Mouse (Mus musculus): Measurements from ENCODE around the gene Susd1.

Gene Susd1

DNA sequence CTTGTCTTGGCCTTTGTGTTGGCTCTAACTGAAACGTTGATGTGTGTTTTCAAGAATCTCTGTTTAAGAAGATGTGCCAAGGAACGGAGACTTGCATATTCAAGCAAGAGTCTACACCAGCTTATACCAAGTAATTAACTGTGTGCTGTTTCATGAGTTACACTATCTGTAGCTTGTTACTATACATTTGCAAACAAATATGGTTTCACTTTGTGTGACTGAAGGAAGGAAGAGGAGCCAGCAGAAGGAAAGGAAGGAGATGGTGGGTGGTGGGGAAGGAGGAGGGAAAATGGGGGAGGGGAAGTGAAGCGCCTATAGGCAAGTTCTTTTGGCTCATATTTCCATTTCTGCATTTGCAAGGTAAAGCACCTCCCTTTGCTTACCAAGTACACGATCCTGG, 58.0 kb downstream of the Susd1 start:
- DNase-seq (ENCODE audit: extremely low spot score) = no peak

DNA sequence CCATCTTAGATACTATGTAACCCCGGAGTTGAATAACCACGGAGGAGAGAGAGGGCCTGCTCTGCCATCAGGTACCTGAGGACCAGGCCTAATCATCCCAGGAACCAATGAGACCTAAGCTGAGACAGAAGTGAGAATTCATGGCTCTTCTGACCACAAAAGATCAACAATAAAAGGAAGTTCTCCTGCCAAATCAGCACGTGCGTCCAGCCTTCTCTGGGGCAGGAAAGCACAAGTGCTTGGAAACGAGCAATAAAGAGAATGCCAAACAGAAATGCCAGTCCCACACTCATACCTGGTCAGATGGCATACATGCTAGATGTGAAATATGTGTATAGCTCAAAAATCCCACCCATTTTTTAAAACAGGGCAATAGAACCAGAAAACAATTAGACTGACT, 58.6 kb downstream of the Susd1 start:
- DNase-seq (ENCODE audit: extremely low spot score) = no peak

DNA sequence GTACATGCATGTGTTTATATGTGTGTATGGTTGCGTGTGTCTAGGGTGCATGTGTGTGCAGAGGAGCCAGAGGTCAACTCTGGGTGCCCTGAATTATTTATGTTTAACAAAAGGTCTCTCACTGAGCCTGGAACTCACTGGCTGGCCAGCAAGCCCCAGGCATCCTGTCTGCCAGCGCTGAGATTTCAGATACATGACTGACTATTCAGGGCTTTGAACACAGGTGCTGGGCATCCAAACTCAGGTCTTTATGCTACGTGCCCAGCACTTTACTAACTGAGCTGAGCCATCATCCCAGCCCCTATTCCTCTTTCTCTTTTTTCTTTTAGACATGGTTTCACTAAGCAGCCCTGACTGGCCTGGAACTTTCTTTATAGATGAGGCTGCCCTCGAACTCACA, 59.8 kb downstream of the Susd1 start:
- DNase-seq (ENCODE audit: extremely low spot score) = no peak

DNA sequence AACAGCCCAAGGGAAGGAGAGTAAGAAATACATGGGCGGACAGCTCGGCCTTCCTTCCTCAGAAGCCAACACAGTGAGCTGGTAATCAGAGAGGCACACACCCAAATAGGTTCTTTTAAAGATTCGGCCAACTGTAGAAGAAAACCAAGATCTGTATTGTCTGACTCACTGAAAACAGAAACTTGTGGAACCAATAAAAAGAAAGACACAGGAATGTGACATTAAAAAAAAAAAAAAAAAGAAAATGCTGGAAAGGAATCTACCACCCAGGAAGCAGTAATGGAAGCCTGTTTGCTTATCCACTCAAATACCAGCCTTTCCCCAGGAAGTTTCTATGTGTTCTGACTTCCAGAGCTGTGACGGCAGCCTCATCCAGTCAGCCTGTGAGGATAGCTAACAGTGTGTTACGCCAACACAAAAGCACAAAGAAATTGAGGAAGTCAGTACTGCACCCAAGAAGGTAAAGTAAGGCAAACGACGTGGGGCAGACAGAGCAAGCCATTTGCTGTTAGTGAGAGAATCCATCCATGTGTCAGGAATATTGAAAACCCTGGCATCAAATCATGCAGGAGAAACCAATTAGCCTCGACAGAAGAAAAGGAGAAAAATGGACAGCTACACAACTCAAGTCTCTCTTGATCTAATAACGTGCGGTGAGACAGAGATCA, 64.0 kb downstream of the Susd1 start:
- DNase-seq (ENCODE audit: extremely low spot score) = no peak

DNA sequence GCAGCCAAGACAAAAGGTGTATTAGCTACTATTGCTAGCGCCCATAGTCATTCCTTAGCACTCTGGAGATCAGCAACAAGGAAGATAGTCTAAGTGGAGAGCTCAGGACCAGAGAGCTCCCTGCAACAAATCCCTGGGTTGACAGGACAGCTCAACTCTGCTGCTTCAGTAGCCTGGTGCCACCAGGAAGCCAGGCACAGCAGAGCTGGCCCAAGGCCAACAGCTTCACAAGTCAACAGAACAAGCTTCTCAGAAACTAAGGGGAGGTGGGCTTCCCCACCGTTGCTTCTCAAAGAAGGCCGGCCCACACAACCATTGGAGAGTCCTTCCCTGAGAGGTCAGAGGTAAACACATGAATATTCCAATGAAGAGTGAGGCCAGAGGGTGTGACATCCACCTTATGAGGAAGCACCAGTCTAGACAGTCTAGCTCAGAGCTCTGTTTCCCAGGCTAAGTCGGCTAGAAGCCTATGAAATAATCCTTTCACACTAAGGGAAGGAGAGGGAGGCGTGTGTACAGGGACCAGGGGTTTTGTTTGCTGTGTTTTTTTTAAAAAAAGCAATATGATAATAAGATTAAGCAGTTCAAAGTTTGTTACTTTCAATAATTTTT, 65.8 kb downstream of the Susd1 start:
- no peak for DNase-seq (ENCODE audit: extremely low spot score)

DNA sequence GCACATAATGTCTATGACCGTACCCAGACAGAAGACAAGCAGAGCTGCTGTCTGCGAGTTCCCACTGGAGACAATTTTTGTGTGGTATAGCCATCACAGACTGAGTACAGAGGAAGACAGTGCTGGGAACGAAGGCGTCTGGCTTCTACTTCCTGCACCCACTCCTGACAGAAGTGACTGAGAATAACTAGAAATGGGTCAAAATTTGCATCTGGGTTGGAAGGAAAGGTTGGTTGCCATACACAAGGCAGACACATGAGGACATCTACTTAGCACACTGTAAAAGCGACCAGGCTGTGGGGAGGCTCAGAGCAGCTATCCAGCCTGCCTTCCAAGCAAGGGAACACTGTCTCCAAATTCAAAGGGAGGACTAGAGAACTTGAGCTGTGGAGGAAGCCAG, 66.5 kb downstream of the Susd1 start:
- no peak for DNase-seq (ENCODE audit: extremely low spot score)

DNA sequence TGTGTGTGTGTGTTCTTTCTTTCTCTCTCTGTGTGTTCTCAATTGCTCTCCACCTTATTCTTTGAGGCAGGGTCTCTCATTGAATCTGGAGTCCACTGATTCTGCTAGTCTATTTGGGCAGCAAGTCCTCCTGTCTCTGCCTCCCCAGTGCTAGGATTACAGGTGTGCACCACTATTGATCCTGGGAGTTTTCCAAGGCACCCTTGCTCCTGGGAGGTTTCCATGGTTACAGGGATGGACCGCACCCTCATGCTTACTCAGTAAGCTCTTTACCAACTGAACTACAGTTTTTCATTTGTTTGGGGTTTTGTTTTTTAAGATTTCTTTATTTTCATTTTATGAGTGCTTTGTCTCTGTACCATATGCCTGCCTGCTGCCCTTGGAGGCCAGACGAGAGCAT, 68.5 kb downstream of the Susd1 start:
- DNase-seq (ENCODE audit: extremely low spot score) = no peak

DNA sequence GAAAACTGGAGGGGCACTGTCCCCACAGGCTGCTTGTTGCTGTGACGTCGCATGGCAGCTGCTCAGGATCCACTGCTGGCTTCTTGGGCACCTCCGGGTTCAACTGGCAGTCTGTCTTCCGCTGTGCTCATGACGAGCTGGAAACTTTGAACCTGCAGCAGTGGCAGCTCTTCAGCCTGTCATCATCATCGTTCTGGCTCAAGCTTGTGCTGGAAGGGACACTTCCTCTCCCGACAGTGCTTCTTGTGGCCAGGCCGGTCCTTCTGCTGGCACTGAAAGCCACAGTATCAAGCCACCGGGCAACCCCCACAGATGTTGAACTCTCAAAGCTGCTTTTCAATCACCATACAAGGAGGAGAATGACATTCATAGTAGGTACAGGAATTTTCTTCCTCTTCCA, 70.3 kb downstream of the Susd1 start:
- no peak for DNase-seq (ENCODE audit: extremely low spot score)

DNA sequence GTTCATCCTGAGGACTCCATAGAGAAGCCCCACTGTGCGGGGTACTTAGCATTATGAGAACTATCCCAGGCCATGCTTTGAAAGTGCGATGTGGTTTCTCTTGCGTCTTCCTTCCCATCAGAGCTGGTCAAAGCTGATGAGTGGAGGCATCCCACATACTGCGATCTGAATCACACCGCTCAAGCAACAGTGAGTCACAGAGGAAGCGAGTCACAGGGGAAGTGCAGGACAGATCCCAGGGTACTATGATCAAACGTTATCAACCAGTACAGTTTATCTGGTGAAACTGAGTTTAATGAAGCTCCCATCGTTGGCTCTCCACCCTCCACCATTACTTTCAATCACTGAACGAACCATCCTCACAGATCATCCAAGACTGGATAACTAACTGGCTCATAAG, 72.2 kb downstream of the Susd1 start:
- DNase-seq (ENCODE audit: extremely low spot score) = no peak

DNA sequence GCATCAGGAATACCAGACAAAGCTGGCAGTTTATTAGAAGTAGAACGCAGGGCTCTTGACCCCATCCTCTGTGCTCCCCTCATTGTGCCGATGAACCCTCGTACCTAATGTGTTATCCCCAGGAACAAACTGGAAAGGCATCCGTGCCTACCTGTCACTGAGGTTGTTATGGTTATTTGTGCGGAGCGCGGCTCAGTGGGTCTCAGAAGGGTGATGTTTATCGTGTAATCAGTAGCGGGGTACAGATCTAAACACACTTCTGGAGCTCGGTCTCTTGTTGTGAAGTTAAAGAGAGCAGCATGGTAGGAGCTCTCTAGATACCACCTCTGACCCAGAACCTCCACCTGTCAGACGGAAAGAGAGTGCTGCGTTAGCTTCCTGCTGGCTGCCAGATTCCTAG, 72.9 kb downstream of the Susd1 start:
- DNase-seq (ENCODE audit: extremely low spot score) = no peak

DNA sequence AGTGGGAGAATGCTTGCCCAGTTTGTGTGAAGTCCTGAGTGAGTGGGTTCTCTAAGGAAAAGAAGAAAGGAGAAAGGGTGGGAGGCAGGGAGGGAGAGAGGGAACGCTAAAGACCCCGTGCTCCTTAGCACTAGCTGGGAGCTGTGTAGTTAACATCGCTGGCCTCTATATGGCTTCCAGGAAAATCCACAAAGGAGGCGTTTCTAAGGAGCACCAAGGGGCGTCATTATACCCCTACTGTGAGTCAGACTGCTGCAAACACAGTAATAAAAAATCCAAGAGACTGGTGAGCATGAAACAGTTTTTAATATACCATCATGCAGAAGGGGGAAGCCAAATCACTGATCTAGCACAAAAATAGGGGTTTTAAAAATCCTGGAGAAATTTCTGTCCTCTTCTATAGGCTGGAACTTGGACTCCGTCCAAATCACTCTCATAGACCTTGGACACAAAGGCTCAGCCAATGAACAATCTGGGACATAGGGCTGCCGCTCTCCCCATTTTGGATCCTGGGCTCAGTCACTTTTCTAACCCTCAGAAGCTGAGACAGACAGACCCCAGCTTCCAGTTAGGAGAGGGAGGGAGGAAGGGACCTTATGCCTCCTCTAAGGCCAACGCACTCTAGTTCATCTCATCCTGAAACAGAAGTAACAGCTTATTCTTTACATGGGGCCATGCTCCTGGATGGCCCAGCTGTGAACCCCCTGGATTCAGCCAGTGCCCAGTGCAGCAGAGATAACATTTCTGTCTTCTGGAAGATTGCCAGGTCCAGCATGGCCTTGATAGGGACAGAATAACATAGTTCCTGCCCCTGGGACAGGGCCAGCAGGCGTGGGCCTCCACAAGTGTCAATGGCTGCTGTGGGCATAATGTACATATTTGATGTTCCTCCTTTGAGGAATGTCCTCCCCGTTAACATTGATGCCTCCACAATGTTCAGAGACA, 73.9 kb downstream of the Susd1 start:
- DNase-seq (ENCODE audit: extremely low spot score) = no peak

DNA sequence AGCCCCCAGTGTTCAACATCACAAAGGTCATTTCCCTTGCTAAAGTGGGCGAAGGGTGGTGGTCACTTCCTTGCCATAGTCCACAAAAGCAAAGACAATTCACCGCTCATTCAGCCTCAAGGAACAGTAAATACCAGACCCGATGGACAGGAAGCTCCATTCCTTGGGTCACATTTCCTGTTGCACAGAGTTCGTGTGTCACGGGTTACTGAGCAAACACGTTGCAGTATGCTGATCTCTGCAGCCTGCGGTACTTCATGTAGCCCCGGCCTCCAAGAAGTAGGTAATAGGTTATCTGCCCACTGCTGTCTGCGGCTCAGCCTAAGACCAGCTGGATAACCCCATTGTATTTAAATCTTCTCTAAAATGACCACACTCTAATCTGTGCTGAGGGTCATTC, 75.4 kb downstream of the Susd1 start:
- no peak for DNase-seq (ENCODE audit: extremely low spot score)

DNA sequence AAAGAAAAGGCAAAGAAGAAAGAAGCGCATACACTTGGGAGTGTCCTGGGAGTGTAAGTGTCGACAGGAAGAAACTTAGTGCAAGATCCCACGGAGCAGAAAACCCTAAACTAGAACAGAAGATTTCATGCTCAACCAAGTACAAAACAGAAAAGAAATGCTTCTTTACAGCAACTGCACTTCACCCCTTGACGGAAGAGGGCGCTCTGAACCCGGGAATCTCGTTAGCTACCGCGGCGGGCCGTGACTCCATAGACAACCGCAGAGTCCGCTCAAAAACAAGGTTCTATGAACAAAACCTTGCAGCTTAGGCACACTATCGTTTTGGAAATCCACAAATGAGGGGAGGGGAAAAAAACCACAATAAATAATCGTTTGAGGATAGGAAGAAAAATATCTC, 77.7 kb downstream of the Susd1 start:
- peak; percentile 78 for DNase-seq (ENCODE audit: extremely low spot score)

DNA sequence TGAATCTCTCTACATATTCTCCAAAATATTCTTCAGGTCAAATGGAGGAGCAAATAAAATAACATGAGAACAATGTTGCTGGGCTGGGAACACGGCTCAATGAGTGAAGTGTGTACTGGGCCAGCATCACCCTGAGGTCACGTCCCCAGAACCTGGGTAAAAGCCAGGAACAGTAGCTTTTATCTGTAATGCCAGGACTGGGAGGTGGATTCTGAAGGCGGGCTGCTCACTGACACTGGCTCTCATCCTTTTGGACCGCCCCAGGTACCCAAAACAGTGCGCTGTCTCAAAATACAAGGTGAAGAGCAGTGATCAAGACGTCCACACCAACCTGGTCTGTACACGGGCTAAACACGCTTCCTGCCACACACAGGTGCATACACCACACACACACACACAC, 78.5 kb downstream of the Susd1 start:
- DNase-seq (ENCODE audit: extremely low spot score) = no peak

DNA sequence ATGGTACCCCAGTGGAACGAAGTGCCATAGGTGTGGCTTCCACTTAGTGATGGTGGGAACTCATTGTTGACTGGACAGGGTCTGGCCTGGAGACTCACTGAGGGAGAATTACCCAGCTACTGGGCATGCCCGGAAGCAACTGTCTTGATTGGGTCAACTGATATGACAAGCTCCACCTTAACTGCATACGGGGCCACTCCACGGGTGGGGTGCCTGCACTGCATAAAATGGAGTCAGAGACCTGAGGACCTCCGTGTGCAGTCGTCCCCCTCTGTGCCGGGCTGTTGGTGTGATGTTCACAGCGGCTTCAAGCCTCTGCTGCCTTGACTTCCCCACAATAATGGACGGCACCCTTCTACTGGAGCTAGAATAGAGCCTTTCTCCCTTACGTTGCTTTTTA, 79.5 kb downstream of the Susd1 start:
- no peak for DNase-seq (ENCODE audit: extremely low spot score)

DNA sequence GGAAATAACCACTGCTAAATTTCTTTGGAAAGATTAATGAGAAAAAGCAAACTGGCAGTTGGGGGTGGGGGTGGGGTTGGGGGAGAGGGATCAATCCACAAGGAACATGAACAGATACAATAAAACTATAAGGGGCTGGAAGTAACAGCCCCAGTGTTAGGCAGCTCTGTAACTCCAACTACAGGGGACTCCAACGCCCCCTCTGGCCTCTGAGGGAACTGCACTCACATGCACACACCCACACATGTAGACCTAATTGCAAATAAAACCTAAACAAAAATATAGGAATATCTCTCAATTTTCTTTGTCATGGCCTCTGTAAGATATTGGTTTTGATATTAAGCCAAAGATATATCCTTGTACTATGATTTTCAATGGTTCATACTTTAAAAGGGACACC, 83.0 kb downstream of the Susd1 start:
- no peak for DNase-seq (ENCODE audit: extremely low spot score)

DNA sequence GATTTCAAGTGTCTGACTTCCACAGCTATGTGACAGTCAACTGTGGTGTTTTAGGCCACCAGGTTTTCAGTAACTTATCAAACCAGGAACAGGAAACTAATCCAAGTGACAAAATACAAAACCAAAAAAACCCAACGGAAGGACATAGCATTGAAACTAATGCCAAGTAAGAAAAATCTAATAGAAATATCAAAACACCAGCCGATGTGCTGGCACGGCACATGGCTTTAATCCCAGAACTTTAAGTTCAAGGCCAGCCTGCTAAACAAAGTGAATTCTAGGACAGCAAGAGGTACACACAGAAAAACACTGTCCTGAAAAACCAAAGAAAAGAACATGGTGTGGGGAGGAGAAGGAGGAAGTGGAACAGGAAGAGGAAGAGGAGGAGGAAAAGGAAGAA, 83.8 kb downstream of the Susd1 start:
- no peak for DNase-seq (ENCODE audit: extremely low spot score)

DNA sequence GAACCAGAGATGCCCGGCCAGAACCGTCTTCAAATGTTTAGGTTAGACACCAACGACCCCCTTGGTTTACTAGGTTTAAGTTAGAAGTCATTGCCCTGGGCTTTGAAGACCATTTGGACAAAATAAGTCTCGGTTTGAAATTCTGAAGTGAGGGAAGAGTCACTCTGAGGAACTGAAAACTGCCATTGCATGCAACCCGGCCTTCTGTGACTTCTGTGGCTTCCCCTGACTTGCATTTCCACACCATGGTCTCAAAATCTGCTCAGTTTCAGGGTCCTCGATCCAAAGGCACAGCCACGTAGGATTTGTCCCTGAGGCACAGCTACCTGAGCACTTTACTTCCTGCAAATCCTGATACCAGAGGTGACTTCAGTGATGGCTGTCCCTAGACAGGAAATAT, 86.5 kb downstream of the Susd1 start:
- no peak for DNase-seq (ENCODE audit: extremely low spot score)

DNA sequence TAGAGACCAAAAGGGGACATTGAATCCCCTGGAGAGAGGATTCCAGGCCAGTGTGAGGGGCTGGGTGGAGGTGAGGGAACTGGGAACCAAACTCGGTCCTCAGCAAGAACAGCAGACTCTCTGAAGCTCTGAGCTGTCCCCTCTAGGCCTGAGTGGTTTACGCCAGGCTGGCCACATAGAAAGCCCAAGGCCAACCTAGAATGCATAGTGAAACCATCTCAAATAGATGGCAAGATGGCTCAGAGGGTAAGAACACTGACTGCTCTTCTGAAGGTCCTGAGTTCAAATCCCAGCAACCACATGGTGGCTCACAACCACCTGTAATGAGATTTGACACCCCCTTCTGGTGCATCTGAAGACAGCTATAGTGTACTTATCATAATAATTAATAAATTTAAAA, 88.1 kb downstream of the Susd1 start:
- DNase-seq (ENCODE audit: extremely low spot score) = no peak

DNA sequence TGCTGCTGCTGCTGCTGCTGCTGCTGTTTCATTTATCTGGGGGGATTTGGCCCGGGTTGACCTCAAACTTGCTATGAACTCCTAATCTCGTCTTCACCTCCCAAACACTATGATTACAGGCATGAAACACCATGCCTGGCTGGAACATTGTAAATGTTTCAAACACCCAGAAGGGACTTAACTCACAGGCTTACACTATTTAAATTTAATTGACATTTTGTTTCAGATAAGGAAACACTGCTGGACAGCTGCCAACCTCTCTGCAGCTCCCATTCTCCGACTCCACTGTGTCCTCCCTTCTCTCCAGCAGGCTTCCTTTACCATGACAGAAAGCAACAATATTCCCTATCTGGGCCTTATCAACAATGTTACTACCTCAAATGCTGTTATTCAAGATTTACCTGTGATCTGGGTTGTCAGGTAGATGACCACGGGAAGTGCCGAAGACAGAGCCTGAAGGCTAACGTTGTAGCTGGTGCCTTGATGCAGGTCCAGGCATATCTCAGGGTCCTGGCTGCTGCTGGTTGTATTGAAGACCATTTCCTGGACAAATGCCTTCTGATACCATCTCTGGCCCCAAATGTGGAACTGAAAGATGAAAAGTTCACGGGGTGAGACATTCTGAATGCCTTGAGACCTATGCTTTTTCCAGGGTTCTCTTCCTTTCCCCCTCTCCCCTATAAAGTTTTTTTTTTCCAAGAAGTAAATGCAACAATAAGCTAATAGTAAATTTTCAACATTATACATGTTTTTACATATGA, 88.8 kb downstream of the Susd1 start:
- DNase-seq (ENCODE audit: extremely low spot score) = no peak

DNA sequence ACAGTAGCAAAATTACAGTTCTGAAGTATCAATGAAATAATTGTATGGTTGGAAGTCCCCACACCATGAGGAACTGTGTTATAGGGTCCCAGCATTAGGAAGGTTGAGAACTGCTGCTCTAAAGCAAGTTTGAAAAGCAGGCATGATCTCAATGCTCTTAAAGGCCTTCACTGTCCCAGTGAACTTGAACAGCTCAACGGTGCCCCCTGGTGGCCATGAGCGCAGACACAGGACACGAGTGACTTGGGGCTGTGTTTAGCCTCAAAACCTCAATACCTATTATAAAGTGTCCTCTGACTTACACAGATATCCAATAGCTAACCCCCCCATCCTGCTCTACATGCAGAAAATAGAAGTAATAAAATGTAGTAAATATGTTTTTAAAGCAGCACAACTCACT, 97.7 kb downstream of the Susd1 start:
- peak; percentile 77 for DNase-seq (ENCODE audit: extremely low spot score)

DNA sequence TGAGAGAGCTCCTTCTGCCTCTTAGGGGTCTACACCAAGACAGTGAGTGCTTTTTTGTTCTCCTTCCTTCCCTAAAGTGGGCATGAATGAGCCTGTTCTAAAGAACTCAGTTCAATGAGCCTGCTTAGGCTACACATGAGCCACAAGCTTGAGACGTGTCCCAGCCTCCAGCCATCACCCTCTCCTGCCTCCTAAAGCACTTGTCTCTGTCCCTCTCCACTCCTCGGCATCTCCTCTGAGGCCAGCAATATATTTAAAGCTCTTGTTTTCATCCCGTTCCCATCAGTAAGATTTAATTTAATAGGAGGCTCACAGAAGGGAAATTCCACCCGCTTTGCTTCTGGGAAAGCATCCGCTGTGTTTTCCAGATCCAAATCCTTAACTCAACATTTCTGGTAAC, 98.4 kb downstream of the Susd1 start:
- DNase-seq (ENCODE audit: extremely low spot score) = no peak
